Mouse (Mus musculus) layer of hippocampus, postnatal 25 days (tissue): ENCODE data around the gene Dph2. TPM values are rescaled to one million over a fixed set of nuclear protein-coding genes. Genes with fewer than 3 reads are reported as not detected.

Experiments used
- DNase-seq, 2 experiments: peaks; one replicate each; pipeline ENCODE4 v3.0.0; 2022; ENCODE audit warnings: mixed read lengths in 2 of 2, low spot score in 1 of 2; ENCODE audit errors: extremely low spot score in 1 of 2
- total RNA-seq, 2 experiments: library from RNA; stranded (reverse); gene quantifications; 2 replicates each; pipeline ENCODE4 v1.2.3; 2021

The Dph2 gene
- total RNA-seq, 2 experiments from 2014 or later, result 7.9 to 11.7 TPM

DNA sequence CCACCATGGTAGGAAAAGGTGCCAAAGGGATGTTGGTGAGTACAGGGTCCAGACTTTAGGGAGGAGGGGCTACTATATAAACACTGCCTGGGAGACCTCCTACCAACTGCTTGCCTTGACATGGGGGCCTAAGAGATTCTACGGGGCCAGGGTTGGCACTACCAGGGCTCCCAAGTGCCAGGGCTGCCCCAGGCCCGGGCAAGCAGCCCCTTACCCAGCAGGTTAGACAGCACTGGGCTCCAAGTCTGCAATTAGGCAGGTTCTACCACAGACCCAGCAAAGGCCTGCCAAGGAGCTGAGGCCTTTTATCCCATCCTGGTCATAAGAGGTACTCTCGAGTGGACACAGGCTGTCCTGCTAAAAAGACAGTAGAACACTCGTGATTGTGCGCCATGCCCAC lies 48.7 kb downstream of the Dph2 start:
- no peak for DNase-seq

DNA sequence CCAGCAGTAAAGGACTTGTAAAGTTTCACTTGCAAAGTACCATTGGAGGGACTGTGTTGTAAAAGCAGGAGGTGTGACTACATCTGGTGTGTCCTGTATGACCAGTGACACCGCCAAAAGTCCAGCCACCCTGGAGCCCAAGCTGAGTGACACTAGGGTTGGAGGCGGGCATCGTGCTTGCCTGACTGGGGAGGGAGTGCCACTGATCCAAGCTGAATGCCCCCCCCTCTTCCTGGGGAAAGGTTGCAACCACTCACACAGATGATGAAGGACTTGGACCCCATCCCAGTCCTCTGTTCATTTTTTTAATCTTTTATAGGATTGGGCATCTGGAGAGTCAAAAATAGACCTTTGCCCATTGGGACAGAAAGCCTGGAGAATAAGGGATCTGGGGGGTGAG lies 50.3 kb downstream of the Dph2 start:
- no peak for DNase-seq

- DNase-seq, result no peak
These were observed 51.0 kb downstream of the Dph2 start for GRCm38 (mm10) chr4:117840821-117841220.

DNA sequence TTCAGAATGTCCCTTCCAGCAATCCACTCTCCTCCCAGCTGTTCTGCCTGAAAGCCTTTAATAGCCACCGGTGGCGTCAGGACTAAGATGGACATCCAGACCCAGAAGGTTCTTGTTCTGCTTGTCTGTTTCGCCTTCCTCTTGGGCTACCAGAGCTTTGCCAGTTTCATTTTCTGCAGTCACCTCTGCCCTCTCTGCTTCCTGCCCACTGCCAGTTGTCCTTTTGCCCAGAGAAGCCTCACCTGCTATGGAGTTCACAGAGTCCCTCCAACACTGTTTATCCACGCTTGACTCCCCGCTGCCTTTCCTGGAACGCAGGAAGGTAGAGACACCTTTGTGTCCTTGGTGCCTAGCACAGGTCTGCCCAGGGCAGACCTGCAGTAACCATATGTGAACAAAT lies 52.5 kb downstream of the Dph2 start:
- no peak for DNase-seq

Other genes starting within 250 kb of the Dph2 start
- 10 to 100 TPM; 35.8 to 39.6 TPM for gene Dmap1, start 209.8 kb downstream of the Dph2 start, total RNA-seq
- not detected for gene Gm12845, start 167.6 kb downstream of the Dph2 start, total RNA-seq
- gene Klf17, start 126.4 kb downstream of the Dph2 start, total RNA-seq, result not detected
- gene Slc6a9, start 57.5 kb downstream of the Dph2 start, total RNA-seq, result 10 to 100 TPM; 35.1 to 41.4 TPM
- 1 to 10 TPM in 1 of 2 experiments, under 1 TPM in 1; 0.91 to 1.1 TPM for gene Ccdc24, start 19.5 kb downstream of the Dph2 start, total RNA-seq
- gene B4galt2, start 8.5 kb downstream of the Dph2 start, total RNA-seq, result 10 to 100 TPM; 75.6 to 76.3 TPM
- gene Atp6v0b, start 4.7 kb downstream of the Dph2 start, total RNA-seq, result 100 to 1,000 TPM; 429 to 448 TPM
- gene Ipo13, start 23.0 kb upstream of the Dph2 start, total RNA-seq, result 100 to 1,000 TPM; 131 to 146 TPM
- 1 to 10 TPM; 1.9 to 2.2 TPM for gene Artn, start 37.7 kb upstream of the Dph2 start, total RNA-seq
- gene St3gal3, start 242.9 kb upstream of the Dph2 start, total RNA-seq, result 10 to 100 TPM; 43.0 to 46.6 TPM